Mouse (Mus musculus): ENCODE measurements around the gene 0610030E20Rik.

0610030E20Rik gene

DNA sequence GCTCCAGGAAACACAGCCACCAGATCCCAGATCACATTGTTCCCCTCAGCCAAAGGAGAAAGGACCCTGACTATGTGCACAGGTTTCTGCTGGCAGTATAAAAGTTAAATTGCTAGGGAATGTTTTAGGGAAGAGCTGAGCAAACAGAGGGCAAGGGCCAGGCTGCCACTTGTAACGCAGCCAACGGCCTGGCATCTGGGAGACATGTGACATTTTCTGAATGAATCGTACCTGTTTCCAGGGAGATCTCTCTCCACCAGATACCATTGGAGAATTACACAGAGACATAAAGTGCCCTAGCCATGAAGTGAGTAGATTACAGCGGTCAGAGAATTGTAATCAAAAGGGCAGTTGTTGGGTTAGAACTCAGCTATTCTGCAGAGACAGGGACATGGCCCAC, 26.1 kb downstream of the 0610030E20Rik start:
- no peak for TF ChIP-seq GATA4 (IDR thresholded peaks at IDR 0.05; ENCODE audit: insufficient replicate concordance, low read length)

DNA sequence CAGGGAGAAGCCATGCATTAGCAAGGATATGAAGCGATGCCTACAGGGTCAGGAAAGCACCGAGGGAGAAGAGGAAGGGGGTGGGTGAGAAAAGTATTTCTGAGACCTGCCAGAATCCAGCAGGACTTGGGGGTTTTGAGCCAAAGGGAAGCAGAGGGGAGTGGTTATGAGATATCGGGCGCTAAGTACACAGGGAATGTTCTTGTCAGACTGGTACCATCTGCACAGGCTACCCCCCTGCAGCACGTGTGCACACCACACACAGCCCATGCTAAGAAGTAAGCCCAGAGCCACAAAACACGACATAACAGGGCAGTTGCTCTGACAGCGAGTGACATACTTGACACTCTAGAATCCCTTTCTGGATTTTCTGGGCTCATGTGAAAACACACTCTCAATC, 27.1 kb downstream of the 0610030E20Rik start:
- TF ChIP-seq GATA4 (IDR thresholded peaks at IDR 0.05; ENCODE audit: insufficient replicate concordance, low read length): peak; percentile 28; the same call in 1 of the 2 replicates

DNA sequence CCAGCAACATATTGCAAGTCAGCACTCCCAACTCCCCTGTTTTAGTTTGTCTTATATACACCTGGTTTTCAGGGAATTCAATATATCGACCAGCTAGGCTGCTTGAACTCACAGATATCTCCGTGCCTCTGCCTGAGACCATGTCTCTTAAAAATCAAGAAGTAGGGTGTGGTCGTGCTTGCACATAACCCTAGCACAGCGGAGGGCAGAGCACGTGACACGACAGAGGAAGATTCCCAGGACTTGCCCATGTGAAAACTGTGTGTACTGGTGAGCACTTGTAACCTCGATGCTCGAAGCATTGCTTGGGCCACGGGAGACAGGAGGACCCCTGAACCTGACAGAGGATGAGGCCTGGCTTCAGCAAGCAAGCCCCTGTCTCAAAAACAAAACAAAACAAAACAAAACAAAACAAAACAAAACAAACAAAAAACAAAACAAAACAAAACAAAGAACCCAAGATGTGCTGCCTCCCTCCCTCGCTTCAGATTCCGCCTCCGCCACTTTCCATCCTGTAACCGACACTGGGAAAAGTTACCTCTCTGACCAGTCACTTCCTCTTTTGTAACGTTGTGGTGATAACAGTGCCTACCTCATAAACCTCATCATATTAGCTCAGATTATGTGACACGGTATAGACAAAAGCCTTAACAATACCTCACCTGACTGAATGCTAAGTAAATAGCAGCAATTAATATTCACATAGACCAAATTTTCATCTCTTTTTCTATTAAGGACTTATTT, 27.9 kb downstream of the 0610030E20Rik start:
- TF ChIP-seq GATA4 (IDR thresholded peaks at IDR 0.05; ENCODE audit: insufficient replicate concordance, low read length): no peak

DNA sequence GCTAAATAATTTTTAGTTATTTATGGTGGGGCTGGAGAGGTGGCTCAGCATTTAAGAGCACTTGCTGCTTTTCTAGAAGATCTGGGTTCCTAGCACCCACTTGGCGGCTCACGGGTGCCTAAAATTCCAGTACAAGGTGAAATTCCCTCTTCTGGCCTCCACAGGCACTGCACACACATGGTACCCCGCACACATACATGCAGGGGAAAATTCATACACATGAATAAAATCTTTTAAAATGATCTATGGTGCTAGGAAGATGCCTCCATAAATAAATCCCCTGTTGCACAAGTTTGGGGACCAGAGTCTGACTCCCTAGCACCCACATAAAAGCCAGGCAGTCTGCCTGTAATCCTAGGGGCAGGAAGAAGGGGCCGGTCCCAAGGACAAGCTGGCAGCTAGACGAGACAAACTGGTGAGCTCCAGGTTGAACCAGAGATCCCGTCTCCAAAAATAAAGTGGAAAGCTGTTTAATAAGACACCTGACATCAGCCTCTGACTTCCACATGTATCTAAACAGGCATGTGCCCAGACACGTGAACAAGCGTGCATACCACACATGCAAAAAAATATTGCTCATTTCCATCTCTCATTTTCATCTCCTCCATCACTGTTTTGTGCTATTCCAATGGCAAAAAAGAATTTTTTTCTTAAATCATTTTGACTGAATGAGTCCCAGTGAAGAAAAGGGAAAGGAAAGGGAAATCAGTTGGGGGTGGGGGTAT, 31.6 kb downstream of the 0610030E20Rik start:
- TF ChIP-seq GATA4 (IDR thresholded peaks at IDR 0.05; ENCODE audit: insufficient replicate concordance, low read length): no peak

DNA sequence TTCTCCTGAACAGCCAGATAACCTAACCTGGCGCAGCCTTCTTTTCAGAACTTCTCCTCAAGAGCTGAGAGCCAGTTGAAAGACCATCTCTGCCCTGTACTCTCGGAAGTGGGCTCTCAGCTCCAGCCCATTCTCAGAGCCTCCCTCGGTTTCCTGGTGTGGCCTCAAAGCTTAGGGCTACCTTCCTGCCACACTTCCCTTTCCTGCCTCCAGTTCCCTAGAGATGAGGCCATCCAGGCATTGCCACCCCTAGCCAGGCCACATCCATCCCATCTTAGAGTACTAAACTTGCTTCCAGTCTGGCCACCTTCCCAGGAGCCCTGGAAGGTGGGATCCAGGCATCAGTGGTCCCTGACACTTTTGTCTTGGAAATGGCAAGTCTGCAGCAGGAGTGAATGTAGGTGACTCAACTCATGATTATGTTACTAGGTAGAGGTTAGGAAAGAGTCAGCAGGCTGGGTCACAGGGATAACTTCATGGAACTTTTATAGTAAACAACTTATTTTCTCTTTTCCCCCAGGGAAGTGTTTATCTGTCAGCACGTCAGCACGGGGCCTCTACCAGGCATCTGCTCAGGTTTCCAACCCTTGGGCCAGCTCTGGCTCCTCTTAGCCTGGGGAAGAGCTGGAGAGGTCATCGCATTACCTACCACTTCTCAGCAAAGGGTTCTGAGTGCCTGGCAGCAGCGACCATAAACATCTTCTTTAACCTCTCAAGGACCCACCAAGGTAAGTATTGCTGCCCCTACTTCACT, 32.4 kb downstream of the 0610030E20Rik start:
- no peak for TF ChIP-seq GATA4 (IDR thresholded peaks at IDR 0.05; ENCODE audit: insufficient replicate concordance, low read length)

DNA sequence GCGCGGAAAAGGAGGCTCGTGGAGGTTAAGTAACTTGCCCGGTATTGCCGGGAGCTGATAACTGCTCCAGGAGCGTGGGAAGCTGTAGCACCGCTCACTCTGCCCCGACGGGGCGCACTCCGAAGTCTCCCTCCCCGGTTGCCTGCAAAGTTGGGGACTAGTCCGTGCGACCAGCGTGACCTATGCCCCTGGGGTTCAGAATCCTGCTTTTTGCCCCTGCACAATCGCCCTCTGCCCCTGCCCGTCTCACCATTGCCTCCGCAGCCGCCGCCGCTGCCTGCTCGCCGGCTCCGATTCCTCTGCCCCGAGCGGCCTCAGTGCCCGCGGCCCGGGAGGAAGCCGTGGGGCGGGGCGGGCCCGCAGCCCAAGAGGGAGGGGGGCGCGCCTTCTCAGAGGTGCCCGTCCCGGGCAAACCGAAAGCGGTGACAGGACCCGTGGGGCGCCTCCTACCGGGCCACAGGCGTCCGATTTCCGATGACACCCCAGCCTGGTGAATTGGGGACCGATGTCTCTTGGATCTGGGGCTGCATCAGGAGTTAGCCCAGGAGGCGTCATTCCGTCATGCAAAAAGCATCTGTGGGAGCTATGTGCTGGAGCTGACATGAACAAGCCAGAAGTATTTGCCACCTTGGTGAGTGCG, 33.1 kb downstream of the 0610030E20Rik start, which contains the start of gene Vamp5:
TSS of gene Vamp5 (minus strand) at position 338 of the 640 bp plus-strand sequence.
- TF ChIP-seq GATA4 (IDR thresholded peaks at IDR 0.05; ENCODE audit: insufficient replicate concordance, low read length): peak; percentile 5; the same call in 1 of the 2 replicates

DNA sequence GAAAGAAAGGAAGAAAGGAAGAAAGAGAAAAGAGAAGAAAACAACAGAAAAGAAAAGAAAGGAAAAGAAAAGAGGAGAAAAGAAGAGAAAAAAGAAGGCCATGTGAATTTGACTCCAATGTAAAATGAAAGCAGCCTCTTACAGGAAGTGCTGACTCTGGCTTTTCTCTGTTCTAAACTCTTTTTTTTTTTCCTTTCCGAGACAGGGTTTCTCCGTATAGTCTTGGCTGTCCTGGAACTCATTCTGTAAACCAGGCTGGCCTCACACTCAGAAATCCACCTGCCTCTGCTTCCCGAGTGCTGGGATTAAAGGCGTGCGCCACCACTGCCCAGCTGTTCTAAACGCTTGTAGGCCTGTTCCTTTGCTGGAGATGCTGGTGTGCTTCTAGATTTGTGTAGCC, 35.4 kb downstream of the 0610030E20Rik start:
- TF ChIP-seq GATA4 (IDR thresholded peaks at IDR 0.05; ENCODE audit: insufficient replicate concordance, low read length): no peak

DNA sequence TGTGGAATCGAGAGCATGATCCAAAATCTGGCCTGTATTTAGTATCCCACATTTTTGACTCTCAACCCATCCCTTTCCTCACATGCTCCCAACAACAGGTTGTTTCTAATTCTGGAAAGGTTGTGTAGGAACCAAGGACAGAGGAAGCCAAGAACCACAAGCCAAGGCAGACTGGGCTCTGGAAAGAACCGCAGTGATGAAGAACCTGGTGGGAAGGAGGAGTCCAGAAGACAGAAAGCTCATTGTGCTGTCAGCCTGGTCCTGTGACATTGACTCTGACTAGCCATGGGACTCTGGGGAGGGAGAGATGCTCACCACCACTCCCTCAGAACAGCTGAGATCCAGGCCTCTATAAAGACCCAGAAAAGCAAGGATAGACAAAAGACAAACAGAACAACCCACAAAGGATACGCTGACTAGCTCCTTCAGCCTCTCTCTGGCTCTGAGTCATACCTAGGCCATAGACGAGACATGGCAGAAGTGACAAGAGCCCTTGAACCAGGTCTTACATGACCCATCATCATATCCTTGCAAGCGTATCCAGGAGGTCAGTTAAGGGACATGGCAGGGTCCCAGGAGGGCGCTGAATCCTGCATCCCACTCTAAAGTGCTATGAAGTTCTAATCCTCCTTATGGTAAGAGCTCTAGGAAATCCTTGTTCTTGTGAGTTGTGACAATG, 36.2 kb downstream of the 0610030E20Rik start:
- TF ChIP-seq GATA4 (IDR thresholded peaks at IDR 0.05; ENCODE audit: insufficient replicate concordance, low read length): no peak

DNA sequence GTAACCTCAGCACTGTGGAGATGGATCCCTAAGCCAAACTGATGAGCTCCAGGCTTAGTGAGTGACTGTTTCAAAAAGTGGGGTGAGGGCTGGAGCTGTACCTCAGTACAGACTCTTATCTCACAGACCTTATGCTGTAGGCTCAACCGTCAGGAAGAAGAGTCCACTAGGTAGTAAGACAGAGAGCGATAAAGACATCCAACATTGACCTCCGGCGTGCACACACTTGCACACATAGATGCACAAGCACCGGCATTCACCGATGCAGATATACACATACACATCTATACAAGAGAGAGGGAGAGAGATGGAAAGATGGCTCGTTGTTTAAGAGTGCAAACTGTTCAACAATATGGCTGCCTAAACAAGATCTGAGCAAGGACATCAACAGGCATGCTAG, 36.8 kb downstream of the 0610030E20Rik start:
- TF ChIP-seq GATA4 (IDR thresholded peaks at IDR 0.05; ENCODE audit: insufficient replicate concordance, low read length): no peak

DNA sequence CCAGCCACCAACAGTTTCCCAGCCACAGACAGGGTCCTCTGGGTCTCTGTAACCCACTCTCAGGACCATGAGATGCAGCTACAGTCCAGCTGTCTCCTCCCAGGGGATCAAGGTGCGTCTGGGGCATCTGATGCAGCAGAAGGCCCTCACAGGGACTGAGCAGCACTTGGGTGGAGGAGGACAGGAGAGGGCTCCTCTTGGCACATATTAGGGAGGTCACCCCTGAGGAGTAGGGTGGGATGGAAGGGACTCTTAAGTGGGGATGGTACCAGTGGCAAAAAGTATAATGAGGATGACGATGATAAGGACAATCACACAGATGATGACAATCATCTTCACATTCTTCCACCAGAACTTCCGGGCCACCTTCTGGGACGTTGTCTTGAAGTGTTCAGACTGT, 38.1 kb downstream of the 0610030E20Rik start:
- no peak for TF ChIP-seq GATA4 (IDR thresholded peaks at IDR 0.05; ENCODE audit: insufficient replicate concordance, low read length)

DNA sequence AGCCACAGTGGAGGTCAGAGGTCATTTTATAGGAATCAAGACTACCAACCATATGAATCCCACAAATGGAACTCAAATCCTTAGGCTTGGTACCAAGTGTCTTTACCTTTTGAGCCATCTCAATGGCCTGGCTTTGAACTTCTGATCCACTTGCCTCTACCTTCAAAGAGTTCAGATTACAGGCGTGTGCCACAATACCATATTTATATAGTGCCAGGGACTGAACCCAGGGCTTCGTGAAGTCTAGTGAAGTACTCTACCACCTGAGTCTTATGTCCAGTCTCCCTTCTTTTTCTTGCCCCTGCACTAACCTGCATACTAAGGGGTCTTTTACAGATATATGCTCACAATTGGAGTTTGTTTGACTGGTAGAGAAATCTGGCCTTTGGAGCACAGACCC, 39.4 kb downstream of the 0610030E20Rik start:
- no peak for TF ChIP-seq GATA4 (IDR thresholded peaks at IDR 0.05; ENCODE audit: insufficient replicate concordance, low read length)

DNA sequence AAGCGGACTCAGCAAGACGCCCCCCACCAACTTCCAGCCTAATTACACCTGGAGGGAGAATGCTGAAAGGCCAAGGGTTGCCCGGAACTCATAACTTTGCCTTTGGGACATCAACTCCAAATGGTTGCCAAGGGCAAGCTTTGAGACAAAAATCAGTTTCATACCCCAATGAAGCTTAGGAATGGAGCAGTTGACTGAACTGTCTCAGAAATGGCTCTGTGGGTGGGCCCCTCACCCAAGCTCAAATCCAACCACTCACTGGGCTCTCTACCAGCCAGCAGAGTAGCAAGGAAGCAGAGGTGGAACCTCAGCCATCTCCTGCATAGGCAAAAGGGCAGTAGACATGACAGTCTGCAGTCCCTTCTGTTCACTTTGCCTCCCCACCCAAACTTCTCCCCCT, 40.7 kb downstream of the 0610030E20Rik start:
- no peak for TF ChIP-seq GATA4 (IDR thresholded peaks at IDR 0.05; ENCODE audit: insufficient replicate concordance, low read length)

DNA sequence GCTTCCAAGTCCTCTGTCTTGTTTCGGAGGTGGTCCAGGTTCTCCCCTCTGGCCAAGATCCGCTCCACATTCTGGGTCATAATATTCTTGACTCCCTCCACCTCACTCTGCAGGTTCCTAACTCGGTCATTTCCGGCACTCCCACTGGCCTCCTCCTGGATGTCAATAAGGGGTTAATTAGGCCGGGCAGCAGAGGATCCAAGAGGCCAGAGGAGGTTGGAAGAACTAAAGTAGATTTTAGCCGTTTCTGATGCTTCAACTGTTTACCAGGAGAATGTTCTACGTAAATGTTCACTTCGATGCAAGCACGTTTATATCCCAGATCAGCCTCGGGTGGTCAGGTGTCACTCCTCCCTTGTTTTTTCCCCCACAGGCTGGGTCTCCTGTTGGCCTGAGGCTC, 41.1 kb downstream of the 0610030E20Rik start:
- TF ChIP-seq GATA4 (IDR thresholded peaks at IDR 0.05; ENCODE audit: insufficient replicate concordance, low read length): no peak

DNA sequence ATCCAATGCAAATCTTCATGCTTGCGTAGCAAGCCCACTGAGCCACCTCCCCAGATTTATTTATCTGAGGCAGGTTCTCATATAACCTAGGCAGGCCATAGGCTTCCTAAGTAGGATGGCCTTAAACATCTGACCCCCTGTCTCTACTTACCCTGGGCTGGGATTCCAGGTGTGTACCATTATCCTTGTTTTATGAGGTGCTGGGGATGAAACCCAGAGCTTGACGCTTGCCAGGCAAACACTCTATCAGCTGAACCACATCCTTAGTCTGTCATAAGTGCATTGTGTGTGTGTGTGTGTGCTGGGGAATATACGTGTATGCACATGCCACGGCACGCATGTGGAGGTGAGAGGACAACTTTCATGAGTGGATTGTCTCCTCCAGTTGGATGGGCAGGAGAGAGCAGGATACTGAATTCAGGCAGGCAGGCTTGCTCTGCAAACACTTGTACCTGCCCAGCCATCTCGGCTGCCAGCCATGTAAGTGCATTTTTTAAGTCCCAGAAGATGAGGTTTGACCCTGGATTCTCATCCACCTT, 41.7 kb downstream of the 0610030E20Rik start:
- TF ChIP-seq GATA4 (IDR thresholded peaks at IDR 0.05; ENCODE audit: insufficient replicate concordance, low read length): no peak
